Mouse (Mus musculus) heart, postnatal 14 days (tissue): ENCODE measurements around the gene Atrnl1. TPM values are rescaled to one million over a fixed set of nuclear protein-coding genes. Genes with fewer than 3 reads are reported as not detected.
A peak's percentile ranks its signal among the peaks of the same experiment; 100 is the strongest.

Source experiments
- DNase-seq, 2 experiments: peaks; one replicate each; pipeline ENCODE4 v3.0.0; 2021 to 2022
- intact Hi-C: fragments of 180-260 bp; cut with DNase I; formaldehyde crosslinking; loops from one replicate; pipeline ENCODE4 v1.15.1; 2025
- total RNA-seq, 2 experiments: library from RNA; stranded (reverse); gene quantifications; 2 replicates each; pipeline ENCODE4 v1.2.3; 2021

The Atrnl1 gene
- total RNA-seq, 2 experiments from 2014 or later, result 19.2 to 21.5 TPM

- intact Hi-C loops, result no loop called here
- DNase-seq, result no peak
These were observed 278.0 kb downstream of the Atrnl1 start for GRCm38 (mm10) chr19:57888871-57889270.

- DNase-seq, result peak in 1 of 2 experiments; percentile 4
- intact Hi-C loops, result no loop called here
These were observed 278.9 kb downstream of the Atrnl1 start for GRCm38 (mm10) chr19:57889741-57890140.

GRCm38 (mm10) chr19:57890954-57891353 lies 280.1 kb downstream of the Atrnl1 start:
- no peak for DNase-seq
- intact Hi-C loops, result no loop called here

GRCm38 (mm10) chr19:57894191-57894590 lies 283.4 kb downstream of the Atrnl1 start:
- intact Hi-C loops, result no loop called here

DNA sequence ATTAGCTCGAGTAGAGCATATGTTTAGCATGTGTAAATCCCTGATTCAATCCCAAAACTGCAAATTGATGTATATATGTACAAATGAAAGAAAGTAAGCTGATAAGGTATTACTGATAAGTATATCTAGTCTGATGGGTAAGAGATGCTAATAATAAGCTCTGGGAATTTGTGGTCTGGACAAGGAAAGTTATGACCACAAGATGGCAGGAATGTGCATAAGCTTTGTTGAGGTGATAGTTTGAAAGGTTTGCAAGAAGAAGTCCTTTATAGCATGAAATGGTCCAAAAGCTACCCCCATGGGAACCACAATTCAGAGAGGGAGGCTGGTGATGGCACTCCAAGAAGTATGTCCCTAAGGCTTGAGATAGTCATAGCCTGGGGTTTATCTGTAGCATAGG lies 289.2 kb downstream of the Atrnl1 start:
- DNase-seq, result no peak
- intact Hi-C loops, result no loop called here

More at GRCm38 (mm10) chr19:57894191-57894590, 283.4 kb downstream of the Atrnl1 start:
- no peak for DNase-seq

GRCm38 (mm10) chr19:57909466-57909865 lies 298.6 kb downstream of the Atrnl1 start:
- DNase-seq, result no peak
- intact Hi-C loops, result no loop called here

GRCm38 (mm10) chr19:57910650-57911049 lies 299.8 kb downstream of the Atrnl1 start:
- no peak for DNase-seq
- intact Hi-C loops, result no loop called here

GRCm38 (mm10) chr19:57916325-57916724 lies 305.5 kb downstream of the Atrnl1 start:
- intact Hi-C loops, result loop anchor here (2.0 kb wide), 1 partner anchor 552 kb away; no protein-coding TSS in a partner anchor

GRCm38 (mm10) chr19:57922991-57923390 lies 312.2 kb downstream of the Atrnl1 start:
- intact Hi-C loops, result no loop called here
- DNase-seq, result no peak

More at GRCm38 (mm10) chr19:57916325-57916724, 305.5 kb downstream of the Atrnl1 start:
- DNase-seq, result peak in 1 of 2 experiments; percentile 19

GRCm38 (mm10) chr19:57924856-57925255 lies 314.0 kb downstream of the Atrnl1 start:
- no peak for DNase-seq
- intact Hi-C loops, result no loop called here

- intact Hi-C loops, result no loop called here
- DNase-seq, result peak; percentile 11 to 47
These were observed 314.8 kb downstream of the Atrnl1 start for GRCm38 (mm10) chr19:57925681-57926080.

DNA sequence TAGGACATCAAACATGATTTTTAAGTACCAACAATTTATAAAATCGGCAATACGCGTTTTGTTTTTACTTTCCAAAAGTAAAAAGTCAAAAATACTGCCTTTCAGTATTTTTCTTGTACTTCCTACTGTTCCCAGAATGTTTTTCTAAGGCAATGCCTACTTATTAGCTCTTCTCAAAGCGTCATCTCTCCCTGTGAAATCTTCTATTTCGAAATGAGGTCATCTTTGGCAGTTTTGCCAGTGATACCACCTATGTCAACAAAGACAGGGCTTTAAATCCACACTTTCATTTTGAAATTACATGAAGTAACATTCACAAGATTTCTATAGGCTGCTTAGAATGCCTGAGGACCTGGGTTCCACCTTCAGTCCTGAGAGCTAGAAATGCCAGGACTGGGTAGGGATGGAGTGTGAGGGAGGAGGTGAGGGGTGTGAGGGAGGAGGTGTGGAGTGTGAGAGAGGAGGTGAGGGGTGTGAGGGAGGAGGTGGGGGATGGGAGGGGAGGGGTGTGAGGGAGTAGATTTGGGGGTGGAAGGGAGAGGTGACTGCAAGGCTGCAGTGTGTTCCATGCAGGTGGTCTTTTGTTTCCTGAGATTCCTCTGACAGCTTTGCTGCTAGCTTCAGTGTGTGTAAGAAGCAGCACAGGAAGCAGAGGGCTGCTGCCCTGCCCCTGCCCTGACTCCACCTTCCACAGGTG lies 315.5 kb downstream of the Atrnl1 start:
- DNase-seq, result no peak
- intact Hi-C loops, result no loop called here

GRCm38 (mm10) chr19:57926941-57927471 lies 316.2 kb downstream of the Atrnl1 start:
- DNase-seq, result no peak
- intact Hi-C loops, result no loop called here

DNA sequence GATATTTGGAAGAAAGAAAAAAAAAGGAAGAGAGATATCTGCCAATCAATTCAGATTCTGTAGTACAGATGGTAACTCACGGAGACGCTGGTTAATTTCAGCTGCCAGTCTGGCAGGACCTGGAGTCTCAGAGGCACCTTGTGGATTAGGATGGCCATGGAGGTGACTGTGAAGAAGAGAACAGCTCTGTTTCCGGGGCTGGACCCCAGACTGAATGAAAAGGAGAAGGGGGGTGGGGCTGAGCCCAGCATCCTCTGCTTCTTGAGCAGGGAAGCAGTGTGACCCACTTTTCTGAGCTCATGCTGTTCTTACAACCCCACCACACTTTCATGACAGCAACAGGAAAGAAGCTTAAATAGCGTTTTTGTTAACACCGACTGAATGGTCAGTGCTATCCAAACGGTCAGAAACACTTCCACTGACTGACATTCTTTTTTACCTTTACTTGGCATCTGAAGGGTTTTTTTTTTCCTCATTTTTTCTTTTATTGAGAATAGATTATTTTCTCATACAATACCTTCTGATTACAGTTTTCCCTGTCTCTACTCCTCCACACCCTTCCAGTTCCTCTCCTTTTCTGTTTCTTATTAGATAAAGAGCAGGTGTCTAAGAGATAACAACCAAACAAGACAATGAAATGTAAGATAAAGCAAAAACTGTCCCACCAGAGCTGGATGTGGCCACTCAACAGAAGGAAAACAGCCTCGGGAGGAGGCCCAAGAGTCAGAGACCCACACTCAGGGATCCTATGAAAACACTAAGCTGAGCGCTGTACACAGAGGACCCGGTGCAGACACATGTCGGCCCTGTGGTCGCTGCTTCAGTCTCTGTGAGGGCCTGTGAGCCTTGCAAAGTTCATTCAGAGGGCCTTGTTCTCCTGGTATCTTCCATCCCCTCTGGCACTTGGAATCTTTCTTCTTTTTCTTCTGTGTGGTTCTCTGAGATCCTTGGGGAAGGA lies 317.0 kb downstream of the Atrnl1 start:
- no peak for DNase-seq
- intact Hi-C loops, result no loop called here

DNA sequence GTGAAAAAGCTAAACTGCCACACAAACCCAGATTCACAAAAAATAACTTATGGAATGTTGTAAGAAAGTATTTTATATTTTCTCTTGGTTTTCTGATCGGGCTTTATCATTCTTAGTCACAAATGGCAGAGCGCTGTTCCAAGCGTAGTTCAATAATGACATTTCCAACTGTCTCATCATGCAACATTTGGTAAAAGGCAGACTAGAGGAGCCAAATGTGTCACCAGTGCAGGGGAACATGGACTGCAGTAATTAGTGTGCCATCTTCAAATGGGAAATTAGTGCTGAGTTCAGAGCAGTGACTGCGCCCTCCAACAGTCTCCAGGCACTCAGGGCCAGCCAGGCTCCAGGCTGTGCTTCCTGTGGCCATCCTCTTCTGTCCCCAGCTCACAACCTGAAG lies 320.8 kb downstream of the Atrnl1 start:
- DNase-seq, result no peak
- intact Hi-C loops, result no loop called here

GRCm38 (mm10) chr19:57936865-57937264 lies 326.0 kb downstream of the Atrnl1 start:
- no peak for DNase-seq
- intact Hi-C loops, result no loop called here

GRCm38 (mm10) chr19:57939166-57939565 lies 328.3 kb downstream of the Atrnl1 start:
- no peak for DNase-seq
- intact Hi-C loops, result no loop called here

DNA sequence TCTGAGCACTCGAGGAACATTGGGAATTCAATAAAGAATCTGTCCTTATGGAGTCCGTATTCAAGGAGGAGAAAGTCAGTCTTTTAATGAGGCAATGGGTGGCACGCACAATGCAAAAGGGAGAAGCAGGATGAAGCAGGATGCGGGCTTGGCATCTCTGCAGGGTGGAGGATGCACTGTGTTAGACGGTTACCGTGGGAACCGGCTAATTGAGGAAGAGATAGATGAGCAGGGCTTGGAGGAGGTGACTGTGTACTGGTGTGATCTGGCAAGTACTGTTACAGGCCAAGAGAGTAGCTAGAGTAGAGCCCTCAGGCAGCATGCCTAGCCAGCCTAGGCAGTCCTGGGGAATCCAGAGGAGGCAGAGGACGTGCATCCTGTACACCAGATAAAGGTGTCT lies 330.7 kb downstream of the Atrnl1 start:
- DNase-seq, result no peak
- intact Hi-C loops, result no loop called here

GRCm38 (mm10) chr19:57942281-57942680 lies 331.4 kb downstream of the Atrnl1 start:
- DNase-seq, result no peak
- intact Hi-C loops, result no loop called here

DNA sequence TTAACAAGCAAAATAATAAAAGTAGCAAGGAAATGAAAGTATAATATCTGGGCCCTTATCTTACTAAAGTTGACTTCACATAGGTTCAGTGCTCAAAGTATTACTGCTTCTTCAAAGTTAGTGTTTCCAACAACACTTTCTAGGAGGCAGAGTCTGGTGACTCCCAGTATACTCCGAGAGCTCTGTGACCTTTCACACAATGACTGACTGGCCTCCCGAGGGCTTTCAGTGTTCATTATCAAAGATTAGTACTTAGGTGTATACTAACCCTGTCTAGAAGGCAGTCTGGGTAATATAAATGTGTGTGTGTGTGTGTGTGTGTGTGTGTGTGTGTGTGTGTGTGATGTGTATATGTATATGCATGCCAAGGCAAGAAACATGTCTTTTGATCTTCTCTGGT lies 332.5 kb downstream of the Atrnl1 start:
- intact Hi-C loops, result no loop called here
- DNase-seq, result no peak

DNA sequence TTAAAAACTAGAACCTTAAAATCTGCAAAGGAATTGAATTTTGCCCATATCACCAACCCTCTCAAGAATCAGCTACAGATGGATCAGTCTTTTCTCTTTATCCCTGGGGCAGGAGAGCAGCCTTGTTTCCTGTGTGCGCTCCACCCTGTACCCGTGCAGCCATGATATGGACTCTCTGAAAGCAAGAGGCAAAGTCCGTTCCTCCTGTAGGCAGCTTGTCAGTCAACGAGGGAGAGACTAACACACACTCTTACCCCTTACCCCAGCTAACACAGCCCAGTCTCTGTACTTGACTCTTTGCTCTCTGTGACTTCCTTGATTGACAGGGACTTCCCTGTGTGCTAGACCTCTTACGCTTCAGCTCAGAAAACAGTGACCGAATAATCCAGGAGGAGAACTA lies 333.8 kb downstream of the Atrnl1 start:
- intact Hi-C loops, result no loop called here
- no peak for DNase-seq
